Mouse (Mus musculus): ENCODE results near the gene Tmem17. TPM values are rescaled to one million over a fixed set of nuclear protein-coding genes. Genes with fewer than 3 reads are reported as not detected.

Tmem17 gene
- polyA plus RNA-seq, 1 experiment from 2014 or later: 13.4 TPM

DNA sequence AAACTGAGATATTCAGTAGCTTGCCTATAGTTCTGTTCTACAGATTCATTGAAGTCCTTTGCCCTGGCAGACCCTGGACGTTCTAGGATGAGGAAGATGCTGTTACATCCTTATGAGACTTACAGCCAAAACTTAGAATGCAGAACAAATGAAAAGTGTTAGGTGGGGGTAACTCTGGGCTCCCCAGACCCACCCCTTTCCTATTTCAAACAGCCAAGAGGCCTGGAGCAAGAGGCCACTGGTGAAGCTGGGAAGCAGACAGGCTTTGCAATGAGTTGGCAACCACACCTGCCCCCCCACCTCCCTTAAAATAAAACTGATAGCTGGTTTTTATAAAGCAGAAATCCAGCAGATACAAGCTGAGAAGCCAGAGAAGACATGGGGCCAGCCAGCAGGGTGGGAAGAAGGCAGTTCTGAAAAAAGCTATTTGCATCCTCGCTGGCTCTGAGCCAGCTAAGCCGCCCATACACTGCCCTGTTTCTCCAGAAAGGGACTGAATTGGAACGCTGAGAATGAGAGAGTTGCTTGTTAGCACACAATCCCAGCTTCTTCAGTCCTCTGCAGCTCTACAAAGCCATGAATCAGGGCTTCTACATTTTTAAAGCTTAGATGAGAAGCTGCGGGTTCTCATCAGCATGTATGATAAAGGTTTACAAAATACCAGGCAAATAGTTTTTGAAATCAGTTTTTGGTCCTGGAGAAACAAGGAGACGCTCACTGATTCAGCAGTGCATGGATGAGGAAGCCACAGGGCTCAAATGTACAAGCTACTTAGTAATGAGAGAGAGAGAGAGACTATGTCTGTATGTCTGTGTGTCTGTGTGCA lies 48.8 kb downstream of the Tmem17 start:
- peak overlapping the region; percentile 58 for H3K27ac ChIP-seq (ENCODE audit: low read depth, low read length)
- DNase-seq (ENCODE audit: low spot score) (peak; percentile 45), ATAC-seq (ENCODE audit: low FRiP score) (peak; percentile 76)

GRCm38 (mm10) chr11:22561329-22561592 lies 49.4 kb downstream of the Tmem17 start:
- H3K4me1 ChIP-seq (replicated peaks; ENCODE audit: control insufficient read depth, insufficient read depth, low read length): no peaks in the 10 kb centered on the region
- ATAC-seq (ENCODE audit: low FRiP score) (no peak), DNase-seq (ENCODE audit: low spot score) (no peak)
- no peaks in the 10 kb centered on the region for H3K36me3 ChIP-seq (ENCODE audit: control insufficient read depth, insufficient read depth, low read length)
- H3K27ac ChIP-seq (ENCODE audit: low read depth, low read length): no peak overlapping the region
- H3K9ac ChIP-seq (ENCODE audit: low read depth, low read length): no peak overlapping the region
- WGBS: 96% methylated on average over 4 of the region's 4 CpGs
- no peak overlapping the region for H3K4me3 ChIP-seq (ENCODE audit: low read depth, low read length)
- H3K4me2 ChIP-seq (replicated peaks; ENCODE audit: low read depth, low read length): no peak overlapping the region
- H3K27me3 ChIP-seq (ENCODE audit: control insufficient read depth, insufficient read depth, low read length): no peaks in the 10 kb centered on the region
- no peaks in the 10 kb centered on the region for H3K9me3 ChIP-seq (ENCODE audit: control insufficient read depth, low read length)

More for the DNA sequence above, 48.8 kb downstream of the Tmem17 start:
- Histone ChIP-seq H3K4me1 (replicated peaks; ENCODE audit: control insufficient read depth, insufficient read depth, low read length) (no peaks in the 10 kb centered on the region), H3K36me3 (ENCODE audit: control insufficient read depth, insufficient read depth, low read length) (no peaks in the 10 kb centered on the region), H3K4me3 (ENCODE audit: low read depth, low read length) (no peak overlapping the region), H3K9ac (ENCODE audit: low read depth, low read length) (peak overlapping the region; percentile 23; the same call in 1 of the 2 replicates), H3K27me3 (ENCODE audit: control insufficient read depth, insufficient read depth, low read length) (no peaks in the 10 kb centered on the region), H3K9me3 (ENCODE audit: control insufficient read depth, low read length) (no peaks in the 10 kb centered on the region), H3K4me2 (replicated peaks; ENCODE audit: low read depth, low read length) (no peak overlapping the region)
- 54% methylated on average over 6 of the region's 6 CpGs for WGBS

DNA sequence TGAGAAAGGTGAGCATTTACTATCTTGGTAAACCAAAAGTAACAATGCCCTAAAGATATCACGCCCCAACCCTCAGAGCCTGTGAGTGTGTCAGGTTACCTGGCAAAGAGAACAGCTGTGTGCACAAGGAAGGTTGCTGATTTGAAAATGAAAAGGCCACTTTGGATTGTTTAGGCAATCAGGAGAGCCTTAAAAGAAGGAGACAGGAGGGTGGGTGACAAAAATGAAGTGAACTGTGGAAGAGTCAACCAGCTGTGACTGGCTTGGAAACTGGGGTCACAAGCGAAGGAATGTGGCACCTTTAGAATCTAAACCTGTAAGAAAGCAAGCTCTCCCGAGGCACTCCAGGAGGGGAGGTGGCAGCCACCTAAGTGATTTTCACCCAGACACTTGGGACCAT lies 51.8 kb downstream of the Tmem17 start:
- ATAC-seq (ENCODE audit: low FRiP score) (no peak), DNase-seq (ENCODE audit: low spot score) (no peak)
- no peaks in the 10 kb centered on the region for H3K27me3 ChIP-seq (ENCODE audit: control insufficient read depth, insufficient read depth, low read length)
- H3K9me3 ChIP-seq (ENCODE audit: control insufficient read depth, low read length): no peaks in the 10 kb centered on the region
- no peaks in the 10 kb centered on the region for H3K36me3 ChIP-seq (ENCODE audit: control insufficient read depth, insufficient read depth, low read length)
- no peak overlapping the region for H3K4me3 ChIP-seq (ENCODE audit: low read depth, low read length)
- no peak overlapping the region for H3K4me2 ChIP-seq (replicated peaks; ENCODE audit: low read depth, low read length)
- WGBS: 77% methylated on average over 3 of the region's 3 CpGs
- no peak overlapping the region for H3K27ac ChIP-seq (ENCODE audit: low read depth, low read length)
- H3K4me1 ChIP-seq (replicated peaks; ENCODE audit: control insufficient read depth, insufficient read depth, low read length): no peaks in the 10 kb centered on the region
- H3K9ac ChIP-seq (ENCODE audit: low read depth, low read length): no peak overlapping the region

DNA sequence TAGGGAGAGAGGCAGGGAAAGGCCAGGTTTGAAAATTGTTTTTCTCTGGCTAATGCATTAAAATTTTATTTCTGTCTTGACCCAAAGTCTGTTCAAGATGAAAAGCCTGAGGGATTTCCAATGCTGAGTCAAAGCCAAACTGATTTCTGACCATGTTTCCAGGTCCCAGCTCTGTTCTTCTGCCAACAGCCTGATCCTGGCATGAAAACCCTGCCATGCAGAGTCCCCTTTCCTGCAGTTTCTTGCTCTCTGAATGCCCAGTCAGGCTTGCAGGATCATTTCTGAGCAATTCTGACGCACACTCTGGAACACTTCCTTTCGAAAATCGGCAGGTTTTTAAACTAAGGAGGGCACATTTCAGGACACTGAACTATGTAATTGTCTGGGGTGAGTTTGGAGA lies 52.8 kb downstream of the Tmem17 start:
- no peak overlapping the region for H3K9ac ChIP-seq (ENCODE audit: low read depth, low read length)
- DNase-seq (ENCODE audit: low spot score) (no peak), ATAC-seq (ENCODE audit: low FRiP score) (no peak)
- no peak overlapping the region for H3K4me3 ChIP-seq (ENCODE audit: low read depth, low read length)
- no peak overlapping the region for H3K27ac ChIP-seq (ENCODE audit: low read depth, low read length)
- WGBS: 89% methylated on average over 3 of the region's 3 CpGs
- no peak overlapping the region for H3K4me2 ChIP-seq (replicated peaks; ENCODE audit: low read depth, low read length)
- no peaks in the 10 kb centered on the region for H3K36me3 ChIP-seq (ENCODE audit: control insufficient read depth, insufficient read depth, low read length)
- no peaks in the 10 kb centered on the region for H3K9me3 ChIP-seq (ENCODE audit: control insufficient read depth, low read length)
- no peaks in the 10 kb centered on the region for H3K27me3 ChIP-seq (ENCODE audit: control insufficient read depth, insufficient read depth, low read length)
- no peaks in the 10 kb centered on the region for H3K4me1 ChIP-seq (replicated peaks; ENCODE audit: control insufficient read depth, insufficient read depth, low read length)

Other genes starting within 250 kb of the Tmem17 start
- gene Ehbp1, start 169.8 kb upstream of the Tmem17 start, polyA plus RNA-seq (2014; fragmentation: Nextera tagmentation; extraction: Ambion mirVana): 15.0 and 24.8 TPM in 2 replicates

Data from hindbrain, embryonic 11.5 days (tissue).